Comparison of ENCODE assay signal across 10 mouse cellular contexts in the genomic region with DNA sequence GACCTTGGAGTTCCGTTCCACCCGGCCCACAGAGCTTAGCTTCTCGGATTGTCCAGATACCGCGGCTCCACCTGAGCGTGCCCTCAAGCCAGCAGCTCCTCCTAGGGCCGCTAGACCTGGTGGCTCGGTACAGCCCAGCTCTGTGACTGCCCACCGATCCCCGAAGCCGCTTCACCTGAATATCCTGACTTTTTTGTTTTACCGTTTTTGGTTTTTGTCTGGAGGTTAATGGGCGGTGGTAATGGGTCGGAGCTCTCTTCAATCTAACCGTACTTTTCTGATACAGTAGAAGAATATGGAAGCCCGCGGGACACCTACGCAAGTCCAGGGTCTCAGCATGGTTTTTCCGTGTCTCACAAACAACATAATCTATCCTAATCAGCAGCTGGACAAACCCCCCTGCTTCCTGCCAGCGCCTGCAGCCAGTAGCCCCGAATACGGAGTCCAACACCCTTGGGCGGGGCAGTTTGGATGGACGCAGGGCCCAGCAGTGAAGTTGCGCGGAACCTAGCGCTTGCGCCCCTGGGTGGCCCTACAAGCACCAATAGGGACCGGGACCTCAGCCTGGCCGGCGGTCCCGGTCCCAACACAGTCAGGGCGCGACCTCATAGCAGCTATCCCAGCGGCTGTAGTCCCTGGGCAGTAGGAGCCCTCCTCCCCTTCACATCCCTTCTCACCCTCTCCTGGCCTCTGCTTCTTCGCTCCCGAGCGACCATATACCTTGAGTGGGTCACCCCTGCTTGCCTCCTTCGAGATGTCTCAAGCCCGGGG. TPM values are rescaled to one million over a fixed set of nuclear protein-coding genes. Genes with fewer than 3 reads are reported as not detected.
DNase-seq lines count a peak whose midpoint lies in the region; ATAC-seq lines count a peak whose summit lies in the region.
"Had no signal": no experiment of that assay in that cellular context is flagged by ENCODE, and none has a peak within 500 bp of the region (broad histone marks: within the 10 kb centered on the region; RNA-seq: fewer than 3 reads in every experiment).

No protein-coding gene starts in this region.

- H3K9me3 ChIP-seq in liver, embryonic 11.5 days (ENCODE audit: control insufficient read depth, low read length), result no peaks in the 10 kb centered on the region
- H3K9me3 ChIP-seq in embryonic facial prominence, embryonic 14.5 days (ENCODE audit: control insufficient read depth, low read length), result no peaks in the 10 kb centered on the region
- no peaks in the 10 kb centered on the region for H3K9me3 ChIP-seq in stomach, embryonic 14.5 days (ENCODE audit: control insufficient read depth, low read depth, low read length)

- no peak for DNase-seq in liver, embryonic 11.5 days (ENCODE audit: low spot score)
- no peak for DNase-seq in liver
- no peak for DNase-seq in embryonic facial prominence, embryonic 14.5 days (ENCODE audit: low spot score)
- DNase-seq in kidney, postnatal 36 days, result peak; percentile 78 to 79
- DNase-seq in cerebellum, postnatal 4 days (ENCODE audit: low spot score in 2 of 2), result no peak
- DNase-seq in adrenal gland, adult 2 months, result no peak
- no peak for DNase-seq in right cerebral cortex, postnatal 10 days (ENCODE audit: low spot score in 2 of 2)
- DNase-seq: cerebellum, adult 11-12 months had no signal

- H3K9ac ChIP-seq in liver, embryonic 11.5 days (ENCODE audit: low read depth, low read length), result no peak overlapping the region
- H3K9ac ChIP-seq in embryonic facial prominence, embryonic 14.5 days (ENCODE audit: low read depth, low read length), result peak overlapping the region; percentile 48
- no peak overlapping the region for H3K9ac ChIP-seq in stomach, embryonic 14.5 days (replicated peaks; ENCODE audit: low read depth, low read length)

- WGBS in liver, embryonic 11.5 days, result 2% methylated on average over 40 of the region's 40 CpGs
- WGBS in embryonic facial prominence, embryonic 14.5 days, result under 1% methylated on average over 35 of the region's 40 CpGs
- WGBS in stomach, embryonic 14.5 days, result 2% methylated on average over 40 of the region's 40 CpGs

- peak overlapping the region; percentile 48 for H3K4me2 ChIP-seq in liver, embryonic 11.5 days
- peak overlapping the region; percentile 34 for H3K4me2 ChIP-seq in embryonic facial prominence, embryonic 14.5 days (ENCODE audit: low read depth, low read length)
- peak overlapping the region; percentile 39 for H3K4me2 ChIP-seq in stomach, embryonic 14.5 days (replicated peaks; ENCODE audit: low read depth, low read length)

- H3K4me3 ChIP-seq in liver, embryonic 11.5 days (ENCODE audit: low read depth, low read length), result peak overlapping the region; percentile 23
- peak overlapping the region; percentile 26 for H3K4me3 ChIP-seq in embryonic facial prominence, embryonic 14.5 days (ENCODE audit: low read depth, low read length)
- H3K4me3 ChIP-seq in stomach, embryonic 14.5 days (ENCODE audit: low read depth, low read length), result peak overlapping the region; percentile 18
- H3K4me3 ChIP-seq: heart, adult 2 months had no signal

- H3K27ac ChIP-seq in liver, embryonic 11.5 days (ENCODE audit: low read depth, low read length), result no peak overlapping the region
- no peak overlapping the region for H3K27ac ChIP-seq in embryonic facial prominence, embryonic 14.5 days (replicated peaks; ENCODE audit: low read depth, low read length)
- no peak overlapping the region for H3K27ac ChIP-seq in stomach, embryonic 14.5 days (ENCODE audit: low read length)
- H3K27ac ChIP-seq: heart, adult 2 months had no signal

- no peaks in the 10 kb centered on the region; the same call in 1 of the 2 replicates for H3K4me1 ChIP-seq in liver, embryonic 11.5 days (replicated peaks; ENCODE audit: control insufficient read depth, insufficient read depth, low read length)
- H3K4me1 ChIP-seq in embryonic facial prominence, embryonic 14.5 days (ENCODE audit: control insufficient read depth, insufficient read depth, low read length), result no peaks in the 10 kb centered on the region
- H3K4me1 ChIP-seq in stomach, embryonic 14.5 days (ENCODE audit: control insufficient read depth, insufficient read depth, low read length), result peaks cover 4% of the 10 kb centered on the region; the same call in 1 of the 2 replicates

- no peaks in the 10 kb centered on the region for H3K36me3 ChIP-seq in liver, embryonic 11.5 days (ENCODE audit: control insufficient read depth, insufficient read depth, low read length)
- H3K36me3 ChIP-seq in embryonic facial prominence, embryonic 14.5 days (ENCODE audit: control insufficient read depth, insufficient read depth, low read length), result no peaks in the 10 kb centered on the region
- H3K36me3 ChIP-seq in stomach, embryonic 14.5 days (ENCODE audit: control insufficient read depth, insufficient read depth, low read length), result no peaks in the 10 kb centered on the region

- H3K27me3 ChIP-seq in liver, embryonic 11.5 days (replicated peaks; ENCODE audit: control insufficient read depth, insufficient read depth, low read length), result peaks cover 85% of the 10 kb centered on the region
- H3K27me3 ChIP-seq in embryonic facial prominence, embryonic 14.5 days (replicated peaks; ENCODE audit: control insufficient read depth, insufficient read depth, low read length), result peaks cover 79% of the 10 kb centered on the region
- peaks cover 30% of the 10 kb centered on the region for H3K27me3 ChIP-seq in stomach, embryonic 14.5 days (ENCODE audit: control insufficient read depth, insufficient read depth, low read length)

- ATAC-seq in liver, embryonic 11.5 days (replicated peaks; ENCODE audit: low FRiP score), result no peak; the same call in 1 of the 2 replicates
- no peak for ATAC-seq in embryonic facial prominence, embryonic 14.5 days (ENCODE audit: low read depth)
- ATAC-seq in stomach, embryonic 14.5 days (ENCODE audit: insufficient number of reproducible peaks, insufficient read depth, low FRiP score, low read depth), result peak; percentile 24; the same call in 1 of the 2 replicates

RNA-seq across cellular contexts. Expression of a gene that starts 25.3 kb away (rescaled TPM):
- 17.7 and 23.1 TPM in 2 replicates for polyA plus RNA-seq in liver, embryonic 11.5 days (2014; fragmentation: Nextera tagmentation; extraction: Ambion mirVana)
- polyA plus RNA-seq in embryonic facial prominence, embryonic 14.5 days (2014; fragmentation: Nextera tagmentation; extraction: Ambion mirVana), result 37.7 and 38.6 TPM in 2 replicates
- polyA plus RNA-seq in stomach, embryonic 14.5 days (2014; fragmentation: Nextera tagmentation; extraction: Ambion mirVana), result 24.2 and 24.7 TPM in 2 replicates
- under 1 TPM in 1 of 2 experiments, not detected in 1; 0.32 TPM for total RNA-seq in adrenal gland, adult 2 months (2021)
- 0.22 and 0.27 TPM in 2 replicates for polyA plus RNA-seq in adrenal gland, adult 2 months (2012; rRNA removed)

Comparison
In these comparisons a context has a peak if more than half of its experiments do, and no peak if none do; other contexts are left out.
1. DNase-seq: peak in kidney, postnatal 36 days (2 of 2); none in liver, embryonic 11.5 days (single experiment), liver (single experiment), embryonic facial prominence, embryonic 14.5 days (single experiment), cerebellum, postnatal 4 days (0 of 2), adrenal gland, adult 2 months (single experiment) and right cerebral cortex, postnatal 10 days (0 of 2).
2. RNA of a gene that starts 25.3 kb away (polyA plus RNA-seq): 37.7 to 38.6 TPM in embryonic facial prominence, embryonic 14.5 days, 24.2 to 24.7 TPM in stomach, embryonic 14.5 days and 17.7 to 23.1 TPM in liver, embryonic 11.5 days; 0.22 to 0.27 TPM in adrenal gland, adult 2 months; every median in the first group is over 10 times any median in the second.
3. Peak in every context shown above with its lines, with median percentiles within 50 percentile points of each other: H3K4me2 ChIP-seq and H3K4me3 ChIP-seq.